24 mouse cellular contexts compared by ENCODE assay signal in genomic region chr7:127672776-127673175, GRCm38 (mm10). TPM values are rescaled to one million over a fixed set of nuclear protein-coding genes. Genes with fewer than 3 reads are reported as not detected.
DNase-seq lines count a peak whose midpoint lies in the region; ATAC-seq and TF ChIP-seq lines count a peak whose summit lies in the region.
"Had no signal": no experiment of that assay in that cellular context is flagged by ENCODE, and none has a peak within 500 bp of the region (broad histone marks: within the 10 kb centered on the region; RNA-seq: fewer than 3 reads in every experiment).

No protein-coding gene starts in this region.

- peaks cover 6% of the 10 kb centered on the region; the same call in 1 of the 2 replicates for H3K36me3 ChIP-seq in kidney, embryonic 16.5 days (ENCODE audit: insufficient read depth, low read length)
- H3K36me3 ChIP-seq in liver, embryonic 11.5 days (ENCODE audit: control insufficient read depth, insufficient read depth, low read length) = no peaks in the 10 kb centered on the region
- H3K36me3 ChIP-seq in liver, embryonic 15.5 days (replicated peaks) = no peaks in the 10 kb centered on the region
- no peaks in the 10 kb centered on the region for H3K36me3 ChIP-seq in small intestine, adult 2 months (ENCODE audit: control insufficient read depth, insufficient read depth, low read length)
- H3K36me3 ChIP-seq: heart, embryonic 15.5 days had no signal

- no peaks in the 10 kb centered on the region for H3K9me3 ChIP-seq in kidney, embryonic 16.5 days (ENCODE audit: low read length)
- H3K9me3 ChIP-seq in liver, embryonic 11.5 days (ENCODE audit: control insufficient read depth, low read length) = no peaks in the 10 kb centered on the region
- H3K9me3 ChIP-seq in liver, embryonic 15.5 days (replicated peaks) = no peaks in the 10 kb centered on the region
- H3K9me3 ChIP-seq: embryonic facial prominence, embryonic 13.5 days; forebrain, embryonic 12.5 days; heart, embryonic 15.5 days; hindbrain, embryonic 10.5 days had no signal

- no peak overlapping the region for H3K27ac ChIP-seq in kidney, embryonic 16.5 days (ENCODE audit: low read length)
- H3K27ac ChIP-seq in liver, embryonic 11.5 days (ENCODE audit: low read depth, low read length) = 0 out of 2 replicates have a peak overlapping the region, but pooled peaks have one; percentile 33
- H3K27ac ChIP-seq in liver, embryonic 15.5 days (replicated peaks) = peak overlapping the region; percentile 60; the same call in 1 of the 2 replicates
- H3K27ac ChIP-seq in small intestine, adult 2 months (ENCODE audit: insufficient read depth, low read depth, low read length) = peak overlapping the region; percentile 100
- H3K27ac ChIP-seq: embryonic facial prominence, embryonic 13.5 days; forebrain, embryonic 12.5 days; heart, adult 2 months; heart, embryonic 15.5 days; hindbrain, embryonic 10.5 days; hindbrain, embryonic 14.5 days had no signal

- TF ChIP-seq POLR2A in small intestine, adult 2 months (IDR thresholded peaks at IDR 0.05; ENCODE audit: low read depth, low read length) = no peak

- WGBS in kidney, embryonic 16.5 days = 68% methylated on average over 4 of the region's 4 CpGs
- WGBS in liver, embryonic 11.5 days = 60% methylated on average over 4 of the region's 4 CpGs
- 57% methylated on average over 4 of the region's 4 CpGs for WGBS in liver, embryonic 15.5 days (ENCODE audit: insufficient replicate concordance)
- WGBS in small intestine, adult 2 months = 23% methylated on average over 4 of the region's 4 CpGs

- peak; percentile 60 for DNase-seq in kidney, adult 9 months
- no peak for DNase-seq in liver, embryonic 11.5 days (ENCODE audit: low spot score)
- no peak for DNase-seq in liver
- no peak for DNase-seq in cerebellum, postnatal 36 days
- DNase-seq: adrenal gland, adult 8-10 months; cerebellum, adult 11 months; cerebellum, adult 8-10 months; cerebellum, postnatal 14 days; gastrocnemius, postnatal 10 days; heart, adult 2 months; heart, postnatal 14 days had no signal

- no peak overlapping the region; the same call in 1 of the 2 replicates for H3K9ac ChIP-seq in kidney, embryonic 16.5 days (replicated peaks; ENCODE audit: low read length)
- H3K9ac ChIP-seq in liver, embryonic 11.5 days (ENCODE audit: low read depth, low read length) = no peak overlapping the region
- no peak overlapping the region for H3K9ac ChIP-seq in liver, embryonic 15.5 days
- H3K9ac ChIP-seq: embryonic facial prominence, embryonic 13.5 days; forebrain, embryonic 12.5 days; heart, embryonic 15.5 days; hindbrain, embryonic 14.5 days had no signal

- no peak for ATAC-seq in kidney, embryonic 16.5 days (ENCODE audit: low FRiP score, low TSS enrichment)
- no peak for ATAC-seq in liver, embryonic 11.5 days (replicated peaks; ENCODE audit: low FRiP score)
- ATAC-seq in liver, embryonic 15.5 days (ENCODE audit: insufficient read depth) = peak; percentile 24; the same call in 1 of the 2 replicates
- ATAC-seq: forebrain, embryonic 16.5 days had no signal

- H3K4me3 ChIP-seq in kidney, embryonic 16.5 days (ENCODE audit: low read length) = no peak overlapping the region
- H3K4me3 ChIP-seq in liver, embryonic 11.5 days (ENCODE audit: low read depth, low read length) = no peak overlapping the region
- no peak overlapping the region for H3K4me3 ChIP-seq in liver, embryonic 15.5 days (replicated peaks)
- no peak overlapping the region for H3K4me3 ChIP-seq in small intestine, adult 2 months (ENCODE audit: low read depth, low read length)
- H3K4me3 ChIP-seq: embryonic facial prominence, embryonic 13.5 days; forebrain, embryonic 12.5 days; heart, adult 2 months; heart, embryonic 15.5 days; hindbrain, embryonic 10.5 days had no signal

- H3K4me2 ChIP-seq in kidney, embryonic 16.5 days (replicated peaks; ENCODE audit: low read depth, low read length) = no peak overlapping the region
- no peak overlapping the region for H3K4me2 ChIP-seq in liver, embryonic 11.5 days
- H3K4me2 ChIP-seq in liver, embryonic 15.5 days = no peak overlapping the region
- H3K4me2 ChIP-seq: embryonic facial prominence, embryonic 13.5 days; forebrain, embryonic 12.5 days; heart, embryonic 11.5 days; heart, embryonic 15.5 days; hindbrain, embryonic 14.5 days had no signal

- no peaks in the 10 kb centered on the region for H3K4me1 ChIP-seq in kidney, embryonic 16.5 days (ENCODE audit: insufficient read depth, low read length)
- 0 out of 2 replicates have a peak, but pooled peaks cover 2% of the 10 kb centered on the region for H3K4me1 ChIP-seq in liver, embryonic 11.5 days (replicated peaks; ENCODE audit: control insufficient read depth, insufficient read depth, low read length)
- H3K4me1 ChIP-seq in liver, embryonic 15.5 days (replicated peaks) = peaks cover 6% of the 10 kb centered on the region
- H3K4me1 ChIP-seq in small intestine, adult 2 months (ENCODE audit: control insufficient read depth, insufficient read depth, insufficient read length, low read length) = peaks cover 22% of the 10 kb centered on the region

- TF ChIP-seq CTCF in small intestine, adult 2 months (IDR thresholded peaks at IDR 0.05; ENCODE audit: extremely low read depth, insufficient read length, insufficient replicate concordance, low read depth, low read length) = no peak

- H3K27me3 ChIP-seq in kidney, embryonic 16.5 days (ENCODE audit: insufficient read depth, low read length) = no peaks in the 10 kb centered on the region
- H3K27me3 ChIP-seq in liver, embryonic 11.5 days (replicated peaks; ENCODE audit: control insufficient read depth, insufficient read depth, low read length) = no peaks in the 10 kb centered on the region
- H3K27me3 ChIP-seq in liver, embryonic 15.5 days = no peaks in the 10 kb centered on the region
- no peaks in the 10 kb centered on the region for H3K27me3 ChIP-seq in small intestine, adult 2 months (ENCODE audit: control insufficient read depth, insufficient read depth, low read length)
- H3K27me3 ChIP-seq: embryonic facial prominence, embryonic 13.5 days; forebrain, embryonic 12.5 days; heart, embryonic 15.5 days had no signal

RNA-seq across cellular contexts. Expression of gene Bcl7c, which starts 36.0 kb away (rescaled TPM):
- polyA plus RNA-seq in kidney, embryonic 16.5 days (2015; fragmentation: Nextera tagmentation; extraction: Ambion mirVana) = 50.5 and 54.5 TPM in 2 replicates
- polyA plus RNA-seq in liver, embryonic 11.5 days (2014; fragmentation: Nextera tagmentation; extraction: Ambion mirVana) = 46.8 and 50.7 TPM in 2 replicates
- polyA plus RNA-seq in liver, embryonic 15.5 days (2015; fragmentation: Nextera tagmentation; extraction: Ambion mirVana) = 22.9 and 23.7 TPM in 2 replicates
- 11.1 and 24.6 TPM in 2 replicates for polyA plus RNA-seq in small intestine, adult 2 months (2012; rRNA removed)

RNA-seq across cellular contexts. Expression of gene Ctf1, which starts 39.8 kb away (rescaled TPM):
- polyA plus RNA-seq in kidney, embryonic 16.5 days (2015; fragmentation: Nextera tagmentation; extraction: Ambion mirVana) = 14.0 and 14.7 TPM in 2 replicates
- 5.5 and 5.8 TPM in 2 replicates for polyA plus RNA-seq in liver, embryonic 11.5 days (2014; fragmentation: Nextera tagmentation; extraction: Ambion mirVana)
- polyA plus RNA-seq in liver, embryonic 15.5 days (2015; fragmentation: Nextera tagmentation; extraction: Ambion mirVana) = 2.7 and 2.8 TPM in 2 replicates
- polyA plus RNA-seq in small intestine, adult 2 months (2012; rRNA removed) = 7.1 and 8.3 TPM in 2 replicates

RNA-seq across cellular contexts. Expression of gene Zfp629, which starts 57.2 kb away (rescaled TPM):
- 19.8 and 22.1 TPM in 2 replicates for polyA plus RNA-seq in kidney, embryonic 16.5 days (2015; fragmentation: Nextera tagmentation; extraction: Ambion mirVana)
- 8.3 and 9.8 TPM in 2 replicates for polyA plus RNA-seq in liver, embryonic 11.5 days (2014; fragmentation: Nextera tagmentation; extraction: Ambion mirVana)
- 1.2 and 1.6 TPM in 2 replicates for polyA plus RNA-seq in liver, embryonic 15.5 days (2015; fragmentation: Nextera tagmentation; extraction: Ambion mirVana)
- 4.4 and 5.5 TPM in 2 replicates for polyA plus RNA-seq in small intestine, adult 2 months (2012; rRNA removed)

RNA-seq across cellular contexts. Expression of gene Ctf2, which starts 59.2 kb away (rescaled TPM):
- 0.15 and 0.32 TPM in 2 replicates for polyA plus RNA-seq in kidney, embryonic 16.5 days (2015; fragmentation: Nextera tagmentation; extraction: Ambion mirVana)
- polyA plus RNA-seq in liver, embryonic 11.5 days (2014; fragmentation: Nextera tagmentation; extraction: Ambion mirVana) = 0.25 and 0.40 TPM in 2 replicates
- polyA plus RNA-seq in liver, embryonic 15.5 days (2015; fragmentation: Nextera tagmentation; extraction: Ambion mirVana) = 0.06 and 0.10 TPM in 2 replicates
- polyA plus RNA-seq in small intestine, adult 2 months (2012; rRNA removed) = not detected in 2 replicates
- polyA plus RNA-seq: brain, embryonic 14.5 days; cortical plate, adult 2 months; frontal cortex, adult 2 months; heart, adult 2 months; heart, embryonic 11.5 days had no signal
